In genomic region chr2:117438586-117439371, GRCm38 (mm10) we compare ENCODE assay signal across 8 mouse cellular contexts.
DNase-seq lines count a peak whose midpoint lies in the region; ATAC-seq and TF ChIP-seq lines count a peak whose summit lies in the region.

No protein-coding gene starts in this region.

- no peak overlapping the region for H3K4me2 ChIP-seq in liver, postnatal 0 days (ENCODE audit: low read depth, low read length)
- no peak overlapping the region for H3K4me2 ChIP-seq in neural tube, embryonic 14.5 days (ENCODE audit: low read depth, low read length)

- peak; percentile 92 for TF ChIP-seq CTCF in liver, postnatal 0 days (IDR thresholded peaks at IDR 0.05; ENCODE audit: low read depth)

- H3K27me3 ChIP-seq in liver, postnatal 0 days (ENCODE audit: insufficient read depth, low read length), result no peaks in the 10 kb centered on the region
- no peaks in the 10 kb centered on the region for H3K27me3 ChIP-seq in neural tube, embryonic 14.5 days (ENCODE audit: control insufficient read depth, insufficient read depth, low read length)

- no peak for TF ChIP-seq EP300 in liver, postnatal 0 days (IDR thresholded peaks at IDR 0.05; ENCODE audit: low read depth)

- no peak overlapping the region for H3K4me3 ChIP-seq in liver, postnatal 0 days (ENCODE audit: low read depth, low read length)
- no peak overlapping the region for H3K4me3 ChIP-seq in neural tube, embryonic 14.5 days (ENCODE audit: low read depth, low read length)

- H3K27ac ChIP-seq in liver, postnatal 0 days (ENCODE audit: low read depth), result no peak overlapping the region
- H3K27ac ChIP-seq in neural tube, embryonic 14.5 days (ENCODE audit: low read depth, low read length), result no peak overlapping the region

- DNase-seq in adrenal gland, postnatal 10 days, result peak; percentile 79
- peak; percentile 65 for DNase-seq in embryo, embryonic 11.5 days (ENCODE audit: low read depth, low spot score)
- DNase-seq in heart, postnatal 10 days, result peak; percentile 74 to 81
- peak; percentile 34 to 80 for DNase-seq in kidney, postnatal 36 days
- DNase-seq in liver, postnatal 0 days, result peak; percentile 68
- peak; percentile 31 for DNase-seq in testis, postnatal 14 days (ENCODE audit: low spot score)

- WGBS in liver, postnatal 0 days (ENCODE audit: insufficient replicate concordance), result 56% methylated on average over 8 of the region's 8 CpGs
- whole genome bisulfite sequencing in neural tube, embryonic 14.5 days, result 69% methylated on average over 8 of the region's 8 CpGs

- no peaks in the 10 kb centered on the region for H3K36me3 ChIP-seq in liver, postnatal 0 days (replicated peaks; ENCODE audit: insufficient read depth, low read length)
- no peaks in the 10 kb centered on the region for H3K36me3 ChIP-seq in neural tube, embryonic 14.5 days (ENCODE audit: control insufficient read depth, insufficient read depth, low read length)

- ATAC-seq in CD4-positive, CD25-positive, alpha-beta regulatory T cell, adult 4 months, result peak; percentile 74
- ATAC-seq in liver, postnatal 0 days, result 0 out of 2 replicates have a peak, but pooled peaks have one; percentile 33
- peak; percentile 91 for ATAC-seq in neural tube, embryonic 14.5 days (ENCODE audit: low read depth)

- intact Hi-C loops in heart, postnatal 10 days (cut with DNase I), result loop anchor here (1.0 kb wide), 3 partner anchors 96 to 544 kb away; no protein-coding TSS in a partner anchor

- H3K9ac ChIP-seq in liver, postnatal 0 days (replicated peaks), result no peak overlapping the region
- H3K9ac ChIP-seq in neural tube, embryonic 14.5 days (replicated peaks; ENCODE audit: low read depth, low read length), result no peak overlapping the region

- H3K4me1 ChIP-seq in liver, postnatal 0 days (ENCODE audit: insufficient read depth), result no peaks in the 10 kb centered on the region
- no peaks in the 10 kb centered on the region for H3K4me1 ChIP-seq in neural tube, embryonic 14.5 days (ENCODE audit: control insufficient read depth, insufficient read depth, low read length)

- no peaks in the 10 kb centered on the region for H3K9me3 ChIP-seq in liver, postnatal 0 days (ENCODE audit: low read length)
- H3K9me3 ChIP-seq in neural tube, embryonic 14.5 days (ENCODE audit: control insufficient read depth, low read length), result no peaks in the 10 kb centered on the region

Comparison
In these comparisons a context has a peak if more than half of its experiments do, and no peak if none do; other contexts are left out.
1. ATAC-seq: peak in every context shown above with its lines; median percentile 91 in neural tube, embryonic 14.5 days; 74 in CD4-positive, CD25-positive, alpha-beta regulatory T cell, adult 4 months; 33 in liver, postnatal 0 days.